Mouse (Mus musculus) c-Kit-negative CD71-positive TER-119-positive erythroid progenitor cells, embryonic 14.5 days (primary cell): ENCODE results near the gene Il17d.

Experiments used
- DNase-seq: peaks from one replicate; pipeline ENCODE4 v3.0.0-alpha.2; 2013; ENCODE audit warnings: low read depth, low spot score

Il17d gene

DNA sequence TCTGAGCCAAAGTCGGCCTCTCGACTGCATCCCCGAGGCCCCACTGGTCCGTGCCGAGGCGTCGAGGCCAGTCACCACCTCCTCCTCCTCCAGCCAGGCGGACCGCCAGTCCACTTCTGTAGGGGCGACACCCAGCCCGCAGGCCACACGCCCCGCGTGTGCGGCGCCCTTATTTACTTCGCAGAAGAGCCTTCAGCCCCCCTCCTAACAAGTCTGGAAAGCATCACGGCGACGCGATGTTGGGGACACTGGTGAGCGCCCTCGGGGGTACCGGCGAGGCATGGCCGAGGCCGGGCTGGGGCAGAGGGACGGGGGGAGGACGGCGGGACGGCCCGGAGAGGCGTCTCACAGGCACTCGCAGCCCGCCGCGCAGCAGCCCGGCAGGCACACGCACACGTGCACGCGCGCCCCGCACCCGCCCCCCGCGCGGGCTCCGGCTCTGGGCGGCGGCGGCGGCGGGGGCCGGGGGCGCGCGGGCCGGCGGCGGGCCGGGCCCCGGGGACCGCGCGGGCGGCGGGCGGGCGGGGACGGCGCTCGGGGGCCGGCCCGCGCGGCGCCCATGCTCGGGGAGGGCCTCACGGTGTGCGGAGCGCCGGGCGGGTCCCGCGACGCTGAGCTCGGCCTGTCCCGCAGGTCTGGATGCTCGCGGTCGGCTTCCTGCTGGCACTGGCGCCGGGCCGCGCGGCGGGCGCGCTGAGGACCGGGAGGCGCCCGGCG, at the start of gene Il17d:
TSS of gene Il17d (plus strand) at position 107 of the 717 bp plus-strand sequence.
- DNase-seq, result no peak

- DNase-seq, result no peak
Measured at GRCm38 (mm10) chr14:57475057-57475456, 49.5 kb upstream of the Il17d start.

GRCm38 (mm10) chr14:57482262-57482661, 42.3 kb upstream of the Il17d start:
- no peak for DNase-seq

- DNase-seq, result no peak
Measured at GRCm38 (mm10) chr14:57484183-57484582, 40.4 kb upstream of the Il17d start.

DNA sequence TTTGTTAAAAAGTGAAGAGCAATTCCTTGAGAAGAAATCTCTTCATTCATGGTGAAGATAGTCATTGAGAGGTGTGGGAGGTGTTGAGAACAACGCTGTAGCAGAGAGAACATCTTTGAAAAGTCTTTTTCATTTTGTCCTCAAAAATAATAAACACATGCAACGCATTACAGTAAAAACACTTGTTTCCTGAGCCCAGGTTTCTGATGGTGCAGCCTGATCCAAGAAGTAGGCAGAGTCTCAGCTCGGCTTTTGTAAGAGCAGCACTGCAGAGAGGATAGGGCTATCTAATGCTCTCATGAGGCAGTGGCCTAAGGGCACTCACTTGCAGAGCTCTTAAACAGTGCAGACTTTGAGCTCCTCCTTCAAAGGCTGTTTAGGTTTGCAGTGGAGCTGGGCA, 34.9 kb upstream of the Il17d start:
- DNase-seq, result no peak

DNA sequence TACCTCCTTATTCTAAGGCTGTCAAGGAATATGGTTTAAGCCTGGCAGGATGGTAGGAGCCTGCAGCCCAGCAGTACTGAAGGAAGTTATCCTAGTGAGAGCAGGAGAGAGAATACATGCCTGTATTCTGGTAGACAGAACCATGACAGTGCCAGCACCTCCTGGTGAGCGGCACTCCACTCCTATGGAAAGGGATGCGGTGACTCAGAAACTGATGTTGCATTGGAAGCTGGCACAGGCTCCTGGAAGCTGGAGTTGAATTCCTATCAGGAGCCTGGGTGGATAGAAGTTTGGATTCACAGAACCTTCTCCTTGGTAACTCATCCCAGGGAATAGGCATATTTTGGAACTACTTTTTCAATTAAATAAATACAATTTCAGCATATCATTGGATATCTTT, 30.7 kb upstream of the Il17d start:
- DNase-seq, result no peak

- DNase-seq, result no peak
Measured at GRCm38 (mm10) chr14:57503729-57504128, 20.8 kb upstream of the Il17d start.

DNA sequence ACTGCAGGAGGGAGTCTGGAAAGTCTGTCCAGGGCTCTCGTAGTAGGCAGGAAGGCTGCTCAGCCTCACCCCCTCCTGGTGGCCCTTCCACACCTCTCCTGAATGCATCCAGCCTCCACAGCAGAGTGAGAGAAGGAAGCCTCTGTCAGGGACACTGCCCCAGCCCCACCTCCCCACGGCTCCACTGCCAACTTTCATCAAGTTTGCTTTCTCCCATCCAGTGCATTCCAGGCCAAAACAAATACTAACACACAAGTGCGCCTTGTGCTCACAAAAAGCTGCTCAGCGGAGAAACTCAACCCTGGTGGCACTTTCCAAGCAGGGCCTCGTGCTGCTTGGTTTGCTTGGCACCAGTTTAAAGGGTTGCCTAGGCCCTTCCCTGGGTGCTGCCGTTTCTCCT, 15.0 kb upstream of the Il17d start:
- no peak for DNase-seq

GRCm38 (mm10) chr14:57515156-57515762, 9.3 kb upstream of the Il17d start:
- no peak for DNase-seq

- DNase-seq, result no peak
Measured at GRCm38 (mm10) chr14:57517001-57517400, 7.6 kb upstream of the Il17d start.

DNA sequence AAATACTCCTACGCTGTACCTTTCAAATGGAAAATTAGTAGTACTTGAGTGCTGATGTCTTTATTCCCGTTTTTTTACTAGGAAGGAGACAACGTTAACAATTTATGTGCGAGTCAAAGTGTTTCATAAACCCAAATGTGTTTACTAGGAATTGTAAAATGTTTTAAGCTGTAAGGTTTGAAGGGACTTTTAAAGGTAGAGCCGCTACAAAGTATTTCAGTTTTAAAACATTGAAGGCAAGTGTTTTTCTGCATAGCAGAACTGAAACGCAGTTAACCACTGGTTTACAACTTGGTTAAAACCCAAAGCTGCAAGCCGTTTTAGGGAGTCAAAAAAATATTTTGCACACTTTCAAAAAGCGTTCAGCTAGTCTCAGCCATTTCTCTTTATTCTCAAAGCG, 815 bp upstream of the Il17d start:
- no peak for DNase-seq

DNA sequence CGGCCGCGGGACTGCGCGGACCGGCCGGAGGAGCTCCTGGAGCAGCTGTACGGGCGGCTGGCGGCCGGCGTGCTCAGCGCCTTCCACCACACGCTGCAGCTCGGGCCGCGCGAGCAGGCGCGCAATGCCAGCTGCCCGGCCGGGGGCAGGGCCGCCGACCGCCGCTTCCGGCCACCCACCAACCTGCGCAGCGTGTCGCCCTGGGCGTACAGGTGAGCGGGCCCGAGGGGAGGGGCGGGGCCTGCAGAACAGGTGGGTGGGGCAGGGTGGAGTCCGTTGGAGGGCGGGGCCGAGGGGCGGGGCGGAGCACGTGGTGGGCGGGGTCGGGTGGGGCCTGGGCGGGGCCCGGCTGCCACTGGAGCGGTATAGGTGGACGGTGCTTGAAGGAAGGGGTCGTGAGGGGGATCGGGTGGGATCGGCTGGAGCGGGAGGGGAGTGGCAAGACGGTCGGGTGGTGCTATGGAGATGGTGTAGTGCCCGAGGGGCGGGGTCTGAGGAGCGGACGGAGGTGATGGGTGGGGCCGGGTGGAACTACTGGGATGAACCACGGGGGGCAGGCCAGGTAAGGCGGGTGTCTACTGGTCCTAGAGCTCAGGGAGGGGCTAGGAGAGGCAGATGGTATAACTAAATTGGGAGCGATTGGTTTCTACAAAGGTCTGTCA, 942 bp downstream of the Il17d start:
- no peak for DNase-seq

DNA sequence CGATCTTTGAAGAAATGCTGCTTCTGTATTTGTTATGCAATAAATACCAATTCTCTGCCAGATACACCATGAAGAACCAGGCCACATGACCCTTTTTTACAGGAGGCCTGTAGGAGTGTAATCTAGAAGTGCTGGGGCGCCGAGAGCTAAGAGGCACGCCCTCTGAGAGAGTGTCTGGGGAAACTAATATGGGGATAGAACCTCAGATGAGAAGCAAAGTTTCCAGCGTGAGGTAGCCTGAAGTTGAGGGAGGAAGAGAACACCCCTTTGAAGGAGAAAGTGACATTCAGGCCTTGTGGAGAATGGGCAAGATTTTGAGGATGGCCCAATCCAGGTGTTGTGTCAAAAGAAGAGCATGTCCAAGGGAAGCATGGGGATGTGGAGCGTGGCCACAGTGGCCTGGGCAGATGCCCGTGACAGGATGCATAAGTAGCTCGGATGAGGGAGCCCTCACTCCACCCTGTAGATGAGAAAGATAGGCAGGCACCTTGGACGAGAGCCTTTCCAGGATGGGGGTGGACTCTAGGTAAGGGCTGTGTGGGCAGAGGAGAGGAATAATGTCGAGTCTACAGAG, 1.6 kb downstream of the Il17d start:
- no peak for DNase-seq

- DNase-seq, result no peak
Measured at GRCm38 (mm10) chr14:57527122-57527521, 2.5 kb downstream of the Il17d start.

DNA sequence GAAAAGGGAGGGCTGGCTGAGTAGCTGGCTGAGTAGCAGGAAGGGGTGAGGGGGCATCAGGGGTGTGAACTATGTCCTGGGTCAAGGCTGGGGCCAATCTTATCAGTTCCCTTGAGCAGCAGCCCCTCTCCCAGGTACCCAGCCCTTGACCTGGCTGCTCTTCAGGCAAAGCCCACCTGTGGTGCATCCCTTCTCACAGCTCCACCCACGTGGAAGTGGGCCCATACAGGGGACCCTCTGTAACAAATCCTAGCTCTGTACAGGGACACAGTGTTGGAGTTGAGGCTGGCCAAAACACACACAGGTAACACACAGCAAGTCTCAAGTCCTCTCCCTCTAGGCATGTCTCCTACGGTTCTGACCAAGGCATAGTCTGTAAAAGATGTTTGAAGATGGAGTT, 3.0 kb downstream of the Il17d start:
- DNase-seq, result no peak

DNA sequence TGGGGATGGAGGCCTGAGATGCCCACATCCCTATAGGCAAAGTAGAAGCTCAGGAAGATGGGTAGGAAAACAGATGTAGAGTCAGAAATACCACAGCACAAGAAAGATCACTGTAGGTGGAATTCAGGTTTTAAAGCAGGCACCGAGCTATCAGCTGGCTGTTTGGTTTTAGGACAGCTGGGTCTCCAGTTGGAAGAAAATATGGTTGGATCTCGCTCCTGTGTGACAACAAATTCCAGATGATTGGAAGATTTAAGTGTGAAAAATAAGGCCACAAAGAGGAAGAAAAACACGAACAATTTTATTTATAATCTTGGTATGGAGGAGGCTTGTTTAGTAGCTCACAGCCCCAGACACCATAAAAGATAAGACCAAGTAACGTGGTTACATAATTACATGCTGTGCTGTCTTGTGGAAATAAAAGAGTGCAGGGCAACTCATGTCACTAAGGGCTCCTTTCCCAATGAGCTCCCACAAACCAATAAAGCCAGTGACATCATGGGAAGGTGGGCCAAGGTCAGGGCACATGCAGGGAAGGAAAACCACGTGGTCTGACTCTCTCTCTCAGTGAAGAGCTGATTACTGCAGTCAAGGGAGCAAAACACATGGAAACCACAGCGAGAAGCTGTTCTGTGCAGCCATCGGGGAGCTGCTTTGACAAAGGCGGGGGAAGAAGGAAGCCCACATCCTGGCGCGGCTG, 4.7 kb downstream of the Il17d start:
- DNase-seq, result no peak

- no peak for DNase-seq
Measured at GRCm38 (mm10) chr14:57529786-57530515, 5.4 kb downstream of the Il17d start.

DNA sequence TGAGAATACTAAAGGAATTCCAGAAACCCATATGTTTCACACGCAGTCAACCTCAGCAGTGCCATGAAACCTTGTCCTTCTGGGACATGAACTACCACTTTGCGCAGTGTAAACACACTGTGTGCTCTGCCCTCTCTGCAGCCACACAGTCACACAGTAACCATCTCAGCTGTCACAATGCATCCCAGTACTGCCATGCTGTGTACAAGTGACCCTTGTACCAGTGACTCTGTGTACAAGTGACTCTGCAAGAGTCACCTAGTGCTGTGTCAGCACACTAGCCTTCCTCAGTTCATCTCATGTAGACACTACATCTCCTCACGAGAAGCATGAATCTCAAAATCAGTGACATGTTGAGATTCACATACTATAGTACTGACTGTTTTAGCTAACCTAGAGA, 8.0 kb downstream of the Il17d start:
- no peak for DNase-seq

DNA sequence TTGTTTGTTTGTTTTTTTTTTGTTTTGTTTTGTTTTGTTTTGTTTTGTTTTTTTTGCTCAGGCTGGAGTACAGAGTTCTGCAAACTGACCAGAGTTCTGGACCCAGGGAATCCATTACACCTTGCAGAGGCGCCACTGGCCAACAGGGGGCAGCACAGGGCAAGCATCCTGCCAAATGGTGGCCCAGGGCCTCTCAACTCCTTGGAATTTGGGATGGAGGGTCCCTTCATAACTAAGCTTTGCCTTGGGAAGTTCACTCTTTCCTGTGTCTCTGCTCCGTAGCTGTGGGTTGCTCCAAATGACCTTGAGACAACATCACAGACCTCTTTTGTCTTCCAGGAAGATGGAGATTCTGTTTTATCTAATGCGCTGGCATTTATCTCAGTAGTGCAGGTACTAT, 8.6 kb downstream of the Il17d start:
- no peak for DNase-seq

DNA sequence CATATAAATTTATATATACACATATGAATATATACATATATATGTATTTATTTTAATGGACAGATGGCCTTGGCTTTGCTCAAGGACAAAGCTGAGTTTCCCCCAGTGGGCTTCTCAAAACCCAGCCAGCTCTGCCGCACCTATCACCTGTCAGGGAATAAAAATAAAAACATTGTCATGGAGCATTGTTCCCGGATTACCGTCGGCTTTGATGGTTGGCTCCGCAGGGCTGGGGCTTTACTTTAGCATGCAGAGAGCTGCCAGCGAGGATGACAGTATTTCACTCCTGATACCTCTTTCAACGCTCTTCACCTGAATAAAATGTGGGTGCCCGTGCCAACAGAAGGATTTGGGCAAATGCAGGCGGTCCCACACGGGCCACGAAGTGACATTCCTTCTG, 9.3 kb downstream of the Il17d start:
- DNase-seq, result no peak

GRCm38 (mm10) chr14:57534346-57534745, 9.8 kb downstream of the Il17d start:
- no peak for DNase-seq
